Mouse (Mus musculus) midbrain, postnatal 0 days (tissue): ENCODE results near the gene Parg. TPM values are rescaled to one million over a fixed set of nuclear protein-coding genes. Genes with fewer than 3 reads are reported as not detected.

Experiments used
- ATAC-seq: fragments of 200-750 bp; cut with Nextera tagmentation; 2 replicates; pipeline ENCODE4 v1.8.0; 2017; ENCODE audit warnings: moderate number of reproducible peaks, mild to moderate bottlenecking, moderate TSS enrichment, moderate library complexity; ENCODE audit not compliant: low FRiP score
- DNase-seq: peaks from one replicate; pipeline ENCODE4 v3.0.0-alpha.2; 2015; ENCODE audit warnings: low spot score
- H3K27ac ChIP-seq: fragments of 300-500 bp; sonication (generic); 2 replicates; pipeline ENCODE4 v1.5.1; 2014; ENCODE audit warnings: low read depth, mild to moderate bottlenecking, low read length, mixed read lengths
- H3K27me3 ChIP-seq: fragments of 300-500 bp; sonication (generic); 2 replicates; pipeline ENCODE4 v1.6.1; 2014; ENCODE audit warnings: low read length, control low read depth, mixed read lengths; ENCODE audit not compliant: insufficient read depth
- H3K36me3 ChIP-seq: fragments of 300-500 bp; sonication (generic); 2 replicates; pipeline ENCODE4 v1.6.1; 2014; ENCODE audit warnings: low read length, control low read depth, mixed read lengths; ENCODE audit not compliant: insufficient read depth
- H3K4me1 ChIP-seq: fragments of 300-500 bp; sonication (generic); 2 replicates; pipeline ENCODE4 v1.6.1; 2014; ENCODE audit warnings: mild to moderate bottlenecking, control low read depth, antibody characterized with exemption, low read length, mixed read lengths; ENCODE audit not compliant: insufficient read depth
- H3K4me2 ChIP-seq: fragments of 300-500 bp; sonication (generic); 2 replicates; pipeline ENCODE4 v1.6.1; 2014; ENCODE audit warnings: low read depth, mild to moderate bottlenecking, low read length, mixed read lengths; ENCODE audit not compliant: poor library complexity, severe bottlenecking
- H3K4me3 ChIP-seq: fragments of 300-500 bp; sonication (generic); 2 replicates; pipeline ENCODE4 v1.5.1; 2014; ENCODE audit warnings: low read depth, mild to moderate bottlenecking, low read length, moderate library complexity
- H3K9ac ChIP-seq: fragments of 300-500 bp; sonication (generic); replicated peaks from 2 replicates; pipeline ENCODE4 v1.6.1; 2014; ENCODE audit warnings: mild to moderate bottlenecking, low read length, moderate library complexity, mixed read lengths; ENCODE audit not compliant: poor library complexity, severe bottlenecking
- H3K9me3 ChIP-seq: fragments of 300-500 bp; sonication (generic); 2 replicates; pipeline ENCODE4 v1.6.1; 2016; ENCODE audit warnings: low read length, control low read depth
- CTCF ChIP-seq: IDR thresholded peaks from 2 replicates; pipeline ENCODE4 v1.5.1; 2016; ENCODE audit warnings: antibody characterized with exemption, mild to moderate bottlenecking
- WGBS: fragments of 180-500 bp; shearing (Covaris S2); extraction: QIAGEN DNeasy Blood & Tissue Kit; methylation state at CpG from one replicate; pipeline ENCODE4 v1.1.7; 2014; 5-methylcytosine and 5-hydroxymethylcytosine counted together
- polyA plus RNA-seq: library from polyadenylated mRNA; unstranded; fragments of >200 nt; fragmentation: Nextera tagmentation; extraction: Ambion mirVana; gene quantifications from 2 replicates; pipeline ENCODE4 v1.2.1, GENCODE M21; 2015
- total RNA-seq: library from RNA; depleted of rRNA; stranded (reverse); fragments of >200 nt; gene quantifications from 2 replicates; pipeline ENCODE4 v1.2.3, GENCODE M21; 2014

Gene Parg
- total and polyA plus RNA-seq, 2 experiments from 2014 or later, result 25.7 to 45.9 TPM

- ATAC-seq (no peak), DNase-seq (no peak)
- no peak for TF ChIP-seq CTCF
- H3K9ac ChIP-seq, result no peak overlapping the region
- H3K27ac ChIP-seq, result no peak overlapping the region
- WGBS, result 90% methylated on average over 2 of the region's 2 CpGs
- H3K4me3 ChIP-seq, result no peak overlapping the region
- peaks cover 33% of the 10 kb centered on the region; the same call in 1 of the 2 replicates for H3K36me3 ChIP-seq
- H3K4me2 ChIP-seq, result no peak overlapping the region
- no peaks in the 10 kb centered on the region for H3K4me1 ChIP-seq
- no peaks in the 10 kb centered on the region for H3K27me3 ChIP-seq
- no peaks in the 10 kb centered on the region for H3K9me3 ChIP-seq
Observed at GRCm38 (mm10) chr14:32261741-32262140, 60.0 kb downstream of the Parg start.

DNA sequence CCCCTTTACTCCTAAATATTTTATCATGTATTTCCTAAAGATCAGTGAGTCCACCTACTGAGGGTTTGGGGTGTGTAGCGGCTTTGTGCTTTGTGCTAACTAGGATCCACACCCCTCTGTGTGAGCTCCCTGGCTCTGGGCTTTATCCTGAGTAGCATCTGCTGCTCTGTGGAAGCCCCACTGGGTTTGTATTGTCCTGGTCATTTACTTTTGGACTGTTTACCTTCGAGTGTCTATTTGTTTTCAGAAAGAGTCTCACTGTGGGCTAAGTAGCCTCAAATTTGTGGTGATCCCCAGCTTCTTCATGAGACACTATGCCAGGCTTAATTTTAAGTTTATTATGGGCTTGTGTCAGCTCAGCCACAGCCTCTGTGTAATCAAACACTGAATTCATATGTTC is 67.2 kb downstream of the Parg start:
- no peak for TF ChIP-seq CTCF
- Histone ChIP-seq H3K9ac (no peak overlapping the region), H3K27me3 (no peaks in the 10 kb centered on the region), H3K36me3 (peaks cover 10% of the 10 kb centered on the region), H3K4me1 (no peaks in the 10 kb centered on the region), H3K4me2 (no peak overlapping the region), H3K27ac (no peak overlapping the region), H3K4me3 (no peak overlapping the region), H3K9me3 (no peaks in the 10 kb centered on the region)
- 55% methylated on average over 2 of the region's 2 CpGs for WGBS
- ATAC-seq, result no peak
- DNase-seq, result no peak

GRCm38 (mm10) chr14:32269589-32269988 is 67.8 kb downstream of the Parg start:
- peak; percentile 26 for DNase-seq
- no peaks in the 10 kb centered on the region for H3K4me1 ChIP-seq

GRCm38 (mm10) chr14:32301622-32302021 is 99.9 kb downstream of the Parg start:
- H3K9me3 ChIP-seq, result no peaks in the 10 kb centered on the region
- no peaks in the 10 kb centered on the region for H3K36me3 ChIP-seq
- no peaks in the 10 kb centered on the region for H3K27me3 ChIP-seq
- no peak overlapping the region for H3K4me3 ChIP-seq
- DNase-seq, result peak; percentile 56
- H3K4me2 ChIP-seq, result no peak overlapping the region
- H3K4me1 ChIP-seq, result no peaks in the 10 kb centered on the region
- TF ChIP-seq CTCF, result no peak
- ATAC-seq, result no peak
- H3K9ac ChIP-seq, result no peak overlapping the region
- WGBS, result 63% methylated on average over 12 of the region's 12 CpGs
- H3K27ac ChIP-seq, result no peak overlapping the region

More at GRCm38 (mm10) chr14:32269589-32269988, 67.8 kb downstream of the Parg start:
- Histone ChIP-seq H3K36me3 (peaks cover 6% of the 10 kb centered on the region), H3K4me2 (no peak overlapping the region), H3K4me3 (no peak overlapping the region), H3K9ac (no peak overlapping the region), H3K27ac (no peak overlapping the region), H3K27me3 (no peaks in the 10 kb centered on the region), H3K9me3 (no peaks in the 10 kb centered on the region)
- peak; percentile 70 for TF ChIP-seq CTCF
- no peak for ATAC-seq
- WGBS, result 87% methylated on average over 4 of the region's 4 CpGs

DNA sequence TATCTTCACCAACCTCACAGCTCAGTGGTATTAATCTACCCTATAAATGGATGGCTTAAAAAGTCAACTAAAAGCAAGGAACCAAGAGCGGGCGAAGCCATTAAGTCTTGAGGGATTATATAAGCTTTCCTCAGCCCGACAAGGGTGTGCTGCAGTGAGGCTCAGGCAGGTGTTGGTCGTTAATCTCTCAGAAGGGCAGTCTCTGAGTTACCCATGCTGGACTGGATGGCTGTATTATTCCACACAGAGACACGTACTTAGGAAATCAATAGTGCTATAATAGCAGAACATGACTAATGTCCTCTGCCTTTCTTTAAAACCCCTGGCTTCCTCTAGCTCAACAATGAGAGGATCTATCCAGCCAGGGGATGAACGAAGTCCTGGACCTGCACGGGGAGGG is 100.7 kb downstream of the Parg start:
- no peak for ATAC-seq
- 77% methylated on average over 7 of the region's 7 CpGs for WGBS
- H3K27ac ChIP-seq, result no peak overlapping the region

DNA sequence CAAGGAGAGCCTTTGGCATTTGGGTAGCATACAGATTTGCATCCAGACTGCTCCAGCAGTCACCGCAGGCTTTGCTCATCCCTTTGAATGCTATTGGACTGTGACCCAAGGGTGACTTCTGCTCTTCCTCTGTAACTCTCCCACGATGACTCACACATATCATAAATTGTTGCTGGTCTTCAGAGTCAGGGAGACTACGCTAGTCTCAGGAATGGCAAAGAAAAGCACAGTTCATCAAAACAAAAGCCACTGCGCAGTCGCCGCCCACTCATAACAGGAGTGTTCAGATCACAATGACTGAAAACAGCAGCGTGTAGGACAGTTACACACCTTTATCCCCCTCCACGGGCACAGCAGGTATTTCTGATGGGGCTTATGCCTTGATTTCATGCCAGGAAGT is 103.2 kb downstream of the Parg start:
- Histone ChIP-seq H3K9me3 (no peaks in the 10 kb centered on the region), H3K9ac (no peak overlapping the region), H3K27ac (no peak overlapping the region), H3K4me1 (no peaks in the 10 kb centered on the region), H3K4me3 (no peak overlapping the region), H3K27me3 (no peaks in the 10 kb centered on the region), H3K36me3 (no peaks in the 10 kb centered on the region), H3K4me2 (no peak overlapping the region)
- ATAC-seq (no peak), DNase-seq (no peak)
- no peak for TF ChIP-seq CTCF
- 92% methylated on average over 8 of the region's 8 CpGs for WGBS

More for the DNA sequence above, 100.7 kb downstream of the Parg start:
- TF ChIP-seq CTCF, result no peak
- no peak overlapping the region for H3K4me3 ChIP-seq
- no peaks in the 10 kb centered on the region for H3K9me3 ChIP-seq
- no peaks in the 10 kb centered on the region for H3K36me3 ChIP-seq
- H3K4me1 ChIP-seq, result no peaks in the 10 kb centered on the region
- H3K27me3 ChIP-seq, result no peaks in the 10 kb centered on the region
- H3K4me2 ChIP-seq, result no peak overlapping the region
- no peak overlapping the region for H3K9ac ChIP-seq
- no peak for DNase-seq
